Mouse (Mus musculus) frontal cortex, postnatal 14 days (tissue): Measurements from ENCODE around the gene Hsd17b3.

Experiments used
- DNase-seq, 2 experiments: peaks; one replicate each; pipeline ENCODE4 v3.0.0; 2022; ENCODE audit warnings: low spot score in 2 of 2

Hsd17b3 gene

GRCm38 (mm10) chr13:64089130-64089529 lies at the start of gene Hsd17b3:
TSS of gene Hsd17b3 (minus strand) at chr13:64089230.
- no peak for DNase-seq

- peak in 1 of 2 experiments; percentile 22 for DNase-seq
These were observed 40.8 kb upstream of the Hsd17b3 start for GRCm38 (mm10) chr13:64129616-64130375.

GRCm38 (mm10) chr13:64128858-64129615 lies 40.0 kb upstream of the Hsd17b3 start, which contains the start of gene Slc35d2:
TSS of gene Slc35d2 (minus strand) at chr13:64129368.
- peak in 1 of 2 experiments; percentile 6 for DNase-seq

GRCm38 (mm10) chr13:64126316-64126715 lies 37.3 kb upstream of the Hsd17b3 start:
- DNase-seq: no peak

- no peak for DNase-seq
These were observed 35.9 kb upstream of the Hsd17b3 start for GRCm38 (mm10) chr13:64124886-64125285.

- DNase-seq: no peak
These were observed 34.6 kb upstream of the Hsd17b3 start for GRCm38 (mm10) chr13:64123491-64124188.

GRCm38 (mm10) chr13:64120760-64121159 lies 31.7 kb upstream of the Hsd17b3 start:
- DNase-seq: no peak

GRCm38 (mm10) chr13:64117442-64117841 lies 28.4 kb upstream of the Hsd17b3 start:
- no peak for DNase-seq

GRCm38 (mm10) chr13:64110421-64110820 lies 21.4 kb upstream of the Hsd17b3 start:
- no peak for DNase-seq

- no peak for DNase-seq
These were observed 19.4 kb upstream of the Hsd17b3 start for GRCm38 (mm10) chr13:64108381-64108850.

GRCm38 (mm10) chr13:64107535-64107934 lies 18.5 kb upstream of the Hsd17b3 start:
- DNase-seq: no peak

- DNase-seq: no peak
These were observed 18.1 kb upstream of the Hsd17b3 start for GRCm38 (mm10) chr13:64107105-64107504.

- DNase-seq: no peak
These were observed 16.7 kb upstream of the Hsd17b3 start for GRCm38 (mm10) chr13:64105690-64106089.

GRCm38 (mm10) chr13:64100186-64100585 lies 11.2 kb upstream of the Hsd17b3 start:
- DNase-seq: peak in 1 of 2 experiments; percentile 24

- DNase-seq: no peak
These were observed 10.0 kb upstream of the Hsd17b3 start for GRCm38 (mm10) chr13:64098992-64099391.

GRCm38 (mm10) chr13:64093341-64093740 lies 4.3 kb upstream of the Hsd17b3 start:
- peak in 1 of 2 experiments; percentile 77 for DNase-seq

GRCm38 (mm10) chr13:64092752-64093151 lies 3.7 kb upstream of the Hsd17b3 start:
- DNase-seq: no peak

GRCm38 (mm10) chr13:64092141-64092540 lies 3.1 kb upstream of the Hsd17b3 start:
- DNase-seq: no peak

- DNase-seq: no peak
These were observed 2.0 kb upstream of the Hsd17b3 start for GRCm38 (mm10) chr13:64091006-64091405.

- no peak for DNase-seq
These were observed 1.2 kb upstream of the Hsd17b3 start for GRCm38 (mm10) chr13:64090278-64090677.

- no peak for DNase-seq
These were observed 973 bp downstream of the Hsd17b3 start for GRCm38 (mm10) chr13:64088057-64088456.

GRCm38 (mm10) chr13:64086036-64086435 lies 3.0 kb downstream of the Hsd17b3 start:
- DNase-seq: no peak
